Mouse (Mus musculus): ENCODE data around the gene Sesn2. TPM values are rescaled to one million over a fixed set of nuclear protein-coding genes. Genes with fewer than 3 reads are reported as not detected.
A peak's percentile ranks its signal among the peaks of the same experiment; 100 is the strongest.

The Sesn2 gene
- polyA plus RNA-seq, 1 experiment, result 10.2 TPM

DNA sequence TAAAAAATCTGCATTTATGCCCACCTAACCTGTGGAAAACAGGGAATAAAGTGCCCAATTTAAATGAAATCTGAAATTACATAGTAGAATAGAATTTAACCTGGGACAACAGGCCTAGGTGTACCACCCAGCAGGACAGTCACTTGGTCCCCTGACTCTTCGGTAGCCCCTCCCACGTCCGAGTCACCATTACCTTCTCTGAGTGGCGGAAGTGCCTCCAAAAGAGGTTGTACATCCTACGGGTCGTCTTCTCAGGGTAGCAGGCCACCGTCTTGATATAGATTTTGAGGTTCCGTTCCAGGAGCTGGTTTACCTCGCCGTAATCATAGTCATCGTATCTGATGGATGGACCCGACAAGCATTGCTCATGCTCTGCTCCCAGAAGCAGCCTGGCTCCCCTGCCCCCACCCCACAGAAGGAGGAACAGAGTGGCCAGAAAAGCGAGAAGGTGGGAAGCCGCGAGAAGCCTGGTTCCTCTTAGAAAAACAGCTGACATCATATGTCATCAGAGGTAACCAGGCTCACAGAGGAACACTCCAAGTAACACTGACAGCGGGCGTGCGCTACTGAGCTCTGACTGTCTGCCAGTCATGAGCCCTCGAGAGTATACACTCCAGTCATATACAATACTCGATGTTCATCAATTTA, 15.9 kb downstream of the Sesn2 start:
- H3K27me3 ChIP-seq (ENCODE audit: control insufficient read depth, insufficient read depth, low read length), result no peaks in the 10 kb centered on the region
- H3K4me3 ChIP-seq (replicated peaks; ENCODE audit: insufficient read depth, low read depth, low read length), result no peak overlapping the region
- no peak for DNase-seq
- TF ChIP-seq POLR2A (IDR thresholded peaks at IDR 0.05; ENCODE audit: borderline replicate concordance, insufficient read depth, low read length) (no peak), CTCF (IDR thresholded peaks at IDR 0.05; ENCODE audit: borderline replicate concordance, insufficient read depth, low read depth, low read length) (no peak)
- 90% methylated on average over 20 of the region's 20 CpGs for WGBS
- peaks cover 6% of the 10 kb centered on the region for H3K4me1 ChIP-seq (ENCODE audit: control insufficient read depth, insufficient read depth, low read length)
- no peak overlapping the region for H3K27ac ChIP-seq (ENCODE audit: insufficient read depth, low read length)

DNA sequence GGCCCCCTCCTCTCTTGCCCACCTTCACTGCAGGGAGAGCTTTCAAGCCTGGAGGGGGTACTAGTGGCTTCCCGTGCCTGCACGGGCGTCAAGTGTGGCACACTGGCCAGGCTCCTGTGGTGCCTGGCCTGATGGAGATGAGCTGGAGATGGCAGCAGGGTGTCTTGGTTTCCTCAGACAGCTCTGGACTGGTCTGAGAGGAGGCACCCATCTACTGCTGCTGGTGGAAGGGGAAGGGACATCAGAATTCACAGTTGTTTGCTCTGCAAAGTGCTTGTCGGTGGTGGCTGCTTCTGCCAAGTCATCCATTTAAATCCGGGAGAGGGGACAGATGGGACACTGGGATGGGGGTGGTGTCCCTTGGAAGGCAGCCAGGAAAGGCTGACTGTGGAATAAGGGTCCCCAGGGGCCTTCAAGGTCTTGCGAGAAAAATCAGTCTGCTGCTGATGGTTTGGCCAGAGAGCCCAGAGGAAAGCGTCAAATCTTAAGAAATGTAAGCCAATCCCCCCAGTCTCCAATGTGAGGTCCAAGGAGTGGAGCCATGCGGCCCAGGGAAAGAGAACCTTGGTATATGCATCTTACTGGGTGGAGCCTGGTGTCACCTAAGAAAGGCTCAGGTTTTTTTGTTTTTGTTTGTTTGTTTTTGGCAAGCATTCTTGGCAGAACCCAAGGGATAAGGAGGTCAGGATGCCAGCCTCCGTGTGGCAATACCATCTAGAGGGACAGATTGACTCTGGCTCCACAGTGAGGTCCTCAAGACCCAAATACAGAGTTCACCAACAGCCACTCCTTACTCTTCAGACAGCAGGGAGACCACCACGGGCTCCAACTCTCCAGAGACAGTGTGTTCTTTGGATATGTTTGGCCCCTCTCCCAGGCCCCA, 17.9 kb downstream of the Sesn2 start:
- Histone ChIP-seq H3K4me3 (replicated peaks; ENCODE audit: insufficient read depth, low read depth, low read length) (no peak overlapping the region), H3K27ac (ENCODE audit: insufficient read depth, low read length) (no peak overlapping the region), H3K4me1 (ENCODE audit: control insufficient read depth, insufficient read depth, low read length) (peaks cover 6% of the 10 kb centered on the region), H3K27me3 (ENCODE audit: control insufficient read depth, insufficient read depth, low read length) (no peaks in the 10 kb centered on the region)
- peak; percentile 24 to 41 for DNase-seq
- 14% methylated on average over 10 of the region's 10 CpGs for WGBS
- no peak for TF ChIP-seq POLR2A (IDR thresholded peaks at IDR 0.05; ENCODE audit: borderline replicate concordance, insufficient read depth, low read length)
- no peak for TF ChIP-seq CTCF (IDR thresholded peaks at IDR 0.05; ENCODE audit: borderline replicate concordance, insufficient read depth, low read depth, low read length)

DNA sequence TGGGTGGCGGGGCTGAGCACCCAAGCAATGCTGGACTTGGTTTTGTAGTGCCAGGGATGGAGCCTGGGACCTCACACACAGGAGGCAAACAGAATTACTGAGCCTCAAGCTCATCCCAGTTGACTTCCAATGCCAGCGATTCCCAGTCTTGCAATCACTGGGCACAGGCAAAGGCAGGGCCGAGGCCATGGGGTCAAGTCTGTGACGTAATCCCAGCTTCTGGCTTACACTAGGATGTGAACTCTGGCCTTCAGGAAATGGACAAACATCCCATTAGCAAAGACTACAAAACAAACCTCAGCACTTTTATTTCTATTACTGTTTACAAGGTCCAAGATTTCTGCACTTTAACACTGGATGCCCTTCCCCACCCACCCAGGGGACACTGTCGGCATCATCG, 18.6 kb downstream of the Sesn2 start:
- 44% methylated on average over 6 of the region's 6 CpGs for WGBS
- DNase-seq, result no peak
- H3K27ac ChIP-seq (ENCODE audit: insufficient read depth, low read length), result no peak overlapping the region
- TF ChIP-seq POLR2A (IDR thresholded peaks at IDR 0.05; ENCODE audit: borderline replicate concordance, insufficient read depth, low read length), result no peak
- TF ChIP-seq CTCF (IDR thresholded peaks at IDR 0.05; ENCODE audit: borderline replicate concordance, insufficient read depth, low read depth, low read length), result no peak
- H3K27me3 ChIP-seq (ENCODE audit: control insufficient read depth, insufficient read depth, low read length), result no peaks in the 10 kb centered on the region
- H3K4me3 ChIP-seq (replicated peaks; ENCODE audit: insufficient read depth, low read depth, low read length), result no peak overlapping the region
- H3K4me1 ChIP-seq (ENCODE audit: control insufficient read depth, insufficient read depth, low read length), result peaks cover 6% of the 10 kb centered on the region

DNA sequence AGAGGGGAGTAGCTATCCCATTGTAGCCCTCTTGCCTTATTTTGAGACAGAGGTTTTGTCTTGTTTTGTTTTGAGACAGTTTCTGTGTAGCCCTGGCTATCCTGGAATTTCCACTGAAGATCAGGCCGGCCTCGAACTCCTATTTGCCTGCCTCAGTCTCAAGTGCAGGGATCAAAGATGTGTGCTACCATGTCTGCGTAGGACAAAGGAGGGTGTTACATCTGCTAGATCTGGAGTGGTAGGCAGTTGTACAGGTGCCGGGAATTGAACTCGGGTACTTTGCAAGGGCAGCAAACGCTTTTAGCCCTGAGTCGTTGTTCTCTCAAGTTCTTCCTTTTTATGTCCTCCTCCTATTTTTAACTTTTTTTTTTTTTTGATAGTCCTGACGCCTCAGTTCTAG, 19.2 kb downstream of the Sesn2 start:
- peaks cover 6% of the 10 kb centered on the region for H3K4me1 ChIP-seq (ENCODE audit: control insufficient read depth, insufficient read depth, low read length)
- H3K27ac ChIP-seq (ENCODE audit: insufficient read depth, low read length), result no peak overlapping the region
- DNase-seq, result no peak
- TF ChIP-seq POLR2A (IDR thresholded peaks at IDR 0.05; ENCODE audit: borderline replicate concordance, insufficient read depth, low read length), result no peak
- TF ChIP-seq CTCF (IDR thresholded peaks at IDR 0.05; ENCODE audit: borderline replicate concordance, insufficient read depth, low read depth, low read length), result no peak
- WGBS, result 97% methylated on average over 8 of the region's 8 CpGs
- H3K27me3 ChIP-seq (ENCODE audit: control insufficient read depth, insufficient read depth, low read length), result no peaks in the 10 kb centered on the region
- H3K4me3 ChIP-seq (replicated peaks; ENCODE audit: insufficient read depth, low read depth, low read length), result no peak overlapping the region

DNA sequence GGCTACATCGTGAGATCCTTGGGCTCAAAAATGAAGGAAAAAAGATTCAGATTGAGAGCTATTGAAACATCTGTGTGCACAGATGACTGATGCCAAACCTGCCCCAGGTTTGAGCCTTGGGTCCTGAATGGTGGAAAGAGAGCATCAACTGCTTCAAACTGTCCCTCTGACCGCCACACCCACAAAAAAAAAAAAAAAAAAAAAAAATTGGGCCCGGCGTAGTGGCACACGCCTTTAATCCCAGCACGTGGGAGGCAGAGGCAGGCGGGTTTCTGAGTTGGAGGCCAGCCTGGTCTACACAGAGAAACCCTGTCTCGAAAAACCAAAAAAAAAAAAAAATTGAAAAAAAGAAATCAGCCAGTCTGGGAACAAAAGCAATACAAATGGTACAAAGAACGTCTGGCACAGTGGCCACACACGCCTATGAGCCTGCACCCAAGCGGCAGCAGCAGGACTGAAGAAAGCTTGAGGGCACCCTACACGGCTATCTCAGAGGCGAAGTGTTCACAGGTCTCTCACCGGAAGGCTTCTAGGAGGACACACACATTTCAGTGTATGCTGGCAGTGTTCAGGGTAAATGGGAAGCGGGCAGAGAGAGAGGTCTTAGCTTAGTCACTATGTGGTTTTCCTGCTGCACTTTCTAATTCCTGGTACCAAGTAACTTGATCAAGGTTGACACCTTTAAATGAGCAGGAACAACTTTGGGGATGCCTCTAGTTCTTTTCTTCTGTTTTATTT, 19.9 kb downstream of the Sesn2 start:
- Histone ChIP-seq H3K27ac (ENCODE audit: insufficient read depth, low read length) (no peak overlapping the region), H3K4me1 (ENCODE audit: control insufficient read depth, insufficient read depth, low read length) (peaks cover 6% of the 10 kb centered on the region), H3K4me3 (replicated peaks; ENCODE audit: insufficient read depth, low read depth, low read length) (no peak overlapping the region), H3K27me3 (ENCODE audit: control insufficient read depth, insufficient read depth, low read length) (no peaks in the 10 kb centered on the region)
- no peak for DNase-seq
- TF ChIP-seq POLR2A (IDR thresholded peaks at IDR 0.05; ENCODE audit: borderline replicate concordance, insufficient read depth, low read length), result no peak
- WGBS, result 93% methylated on average over 15 of the region's 15 CpGs

DNA sequence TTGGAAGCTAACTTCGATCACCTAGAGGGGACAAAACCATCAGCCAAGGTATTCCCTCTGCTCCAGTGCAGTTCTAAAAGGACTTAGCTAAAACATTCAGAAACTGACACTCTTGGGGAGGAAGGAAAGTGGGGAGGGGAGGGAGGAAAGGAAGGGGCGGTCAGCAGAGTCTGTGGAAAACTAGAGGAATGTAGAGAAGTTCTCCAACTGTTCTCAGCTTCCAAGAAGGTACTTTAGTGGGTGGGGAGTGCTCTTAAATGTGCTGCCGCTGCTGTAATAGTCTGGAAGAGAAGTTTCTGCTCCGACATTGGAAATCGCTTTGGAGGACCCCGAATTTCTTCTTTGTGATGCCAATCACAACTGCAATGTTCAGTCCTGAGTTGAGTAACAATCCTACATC, 21.3 kb downstream of the Sesn2 start:
- H3K27me3 ChIP-seq (ENCODE audit: control insufficient read depth, insufficient read depth, low read length), result no peaks in the 10 kb centered on the region
- H3K4me1 ChIP-seq (ENCODE audit: control insufficient read depth, insufficient read depth, low read length), result peaks cover 6% of the 10 kb centered on the region
- 83% methylated on average over 6 of the region's 6 CpGs for WGBS
- no peak overlapping the region for H3K4me3 ChIP-seq (replicated peaks; ENCODE audit: insufficient read depth, low read depth, low read length)
- TF ChIP-seq POLR2A (IDR thresholded peaks at IDR 0.05; ENCODE audit: borderline replicate concordance, insufficient read depth, low read length), result no peak
- TF ChIP-seq CTCF (IDR thresholded peaks at IDR 0.05; ENCODE audit: borderline replicate concordance, insufficient read depth, low read depth, low read length), result no peak
- DNase-seq, result no peak
- H3K27ac ChIP-seq (ENCODE audit: insufficient read depth, low read length), result no peak overlapping the region

DNA sequence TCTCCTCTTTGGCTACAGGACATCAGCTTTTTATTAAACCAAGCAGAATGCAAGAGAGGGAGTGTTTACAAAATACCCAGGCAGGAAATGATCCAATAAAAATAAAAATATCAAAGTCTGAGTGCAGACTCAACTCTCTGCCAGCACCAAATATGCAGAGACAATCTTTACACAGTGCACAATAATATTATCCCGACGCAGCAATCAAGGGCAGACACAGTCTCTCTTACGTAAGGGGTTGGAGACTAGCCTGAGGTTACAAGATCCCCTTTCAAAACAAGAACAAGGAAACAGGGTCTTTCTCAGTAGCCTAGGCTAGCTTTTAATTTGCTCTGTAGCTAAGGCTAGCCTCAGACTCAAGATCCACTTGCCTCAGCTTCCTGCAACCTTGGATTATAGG, 21.8 kb downstream of the Sesn2 start:
- peaks cover 6% of the 10 kb centered on the region for H3K4me1 ChIP-seq (ENCODE audit: control insufficient read depth, insufficient read depth, low read length)
- no peak for TF ChIP-seq POLR2A (IDR thresholded peaks at IDR 0.05; ENCODE audit: borderline replicate concordance, insufficient read depth, low read length)
- no peak for TF ChIP-seq CTCF (IDR thresholded peaks at IDR 0.05; ENCODE audit: borderline replicate concordance, insufficient read depth, low read depth, low read length)
- no peak overlapping the region for H3K27ac ChIP-seq (ENCODE audit: insufficient read depth, low read length)
- H3K27me3 ChIP-seq (ENCODE audit: control insufficient read depth, insufficient read depth, low read length), result no peaks in the 10 kb centered on the region
- WGBS, result 84% methylated on average over 3 of the region's 3 CpGs
- DNase-seq, result no peak
- H3K4me3 ChIP-seq (replicated peaks; ENCODE audit: insufficient read depth, low read depth, low read length), result no peak overlapping the region
